Mouse (Mus musculus): ENCODE results near the gene 3110009E18Rik. TPM values are rescaled to one million over a fixed set of nuclear protein-coding genes. Genes with fewer than 3 reads are reported as not detected.

Gene 3110009E18Rik
- polyA plus RNA-seq, 1 experiment, result 4.6 TPM

DNA sequence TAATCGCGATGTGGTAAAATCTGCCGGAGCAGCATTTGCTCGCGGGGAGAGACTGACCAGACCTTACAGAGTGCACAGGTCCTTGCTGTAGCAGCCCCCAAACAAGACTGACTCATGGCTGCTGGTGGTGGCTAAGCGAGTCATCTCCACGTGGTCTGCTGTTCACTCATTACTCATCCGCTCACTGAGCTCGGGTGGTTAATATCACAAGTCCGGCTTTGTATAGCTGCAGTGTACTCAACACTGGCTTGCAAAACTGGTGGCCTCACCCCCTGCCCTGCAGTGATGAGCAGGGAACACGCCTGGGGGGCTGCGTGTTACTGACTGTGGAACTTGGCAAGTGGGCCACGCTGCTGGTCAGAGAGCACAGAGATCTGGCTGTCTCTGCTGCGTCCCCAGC is 115.4 kb downstream of the 3110009E18Rik start:
- peak in 1 of 2 experiments; percentile 10 for DNase-seq (ENCODE audit: extremely low spot score in 1 of 2, low spot score in 1 of 2)

- no peak for DNase-seq (ENCODE audit: extremely low spot score in 1 of 2, low spot score in 1 of 2)
These were observed 116.1 kb downstream of the 3110009E18Rik start for GRCm38 (mm10) chr1:120237068-120237467.

Other genes starting within 250 kb of the 3110009E18Rik start
- 6.7 and 7.4 TPM in 2 replicates for gene Tmem177, start 208.0 kb upstream of the 3110009E18Rik start, polyA plus RNA-seq (2012; rRNA removed)
- gene Cfap221, start 124.0 kb upstream of the 3110009E18Rik start, polyA plus RNA-seq (2012; rRNA removed), result 0.13 and 0.20 TPM in 2 replicates
- 0.53 and 0.66 TPM in 2 replicates for gene Sctr, start 114.3 kb upstream of the 3110009E18Rik start, polyA plus RNA-seq (2012; rRNA removed)
- gene Tmem37, start 47.1 kb upstream of the 3110009E18Rik start, polyA plus RNA-seq (2012; rRNA removed), result 3.9 and 5.1 TPM in 2 replicates
- 768 and 847 TPM in 2 replicates for gene Dbi, start 109 bp upstream of the 3110009E18Rik start, polyA plus RNA-seq (2012; rRNA removed)
- gene Steap3, start 151.5 kb downstream of the 3110009E18Rik start, polyA plus RNA-seq (2012; rRNA removed), result 11.3 and 14.0 TPM in 2 replicates
- 0.48 and 0.70 TPM in 2 replicates for gene C1ql2, start 219.4 kb downstream of the 3110009E18Rik start, polyA plus RNA-seq (2012; rRNA removed)

Data from frontal cortex, adult 2 months (tissue).